Mouse (Mus musculus) T-cell, adult 66 days (primary cell): ENCODE data around the gene Erp27. TPM values are rescaled to one million over a fixed set of nuclear protein-coding genes. Genes with fewer than 3 reads are reported as not detected.

Experiments used
- total RNA-seq, 2 experiments: library from RNA; stranded (reverse); gene quantifications; 3 replicates in 1 of 2; 4 replicates in 1 of 2; pipeline ENCODE4 v1.2.4; 2023

Erp27 gene
- 10 to 100 TPM; 19.5 to 22.2 TPM for total RNA-seq

GRCm38 (mm10) chr6:136922080-136922479 lies at the start of gene Erp27:
Gene Erp27, minus strand, starts transcription at chr6:136922180.

GRCm38 (mm10) chr6:136941051-136942021 lies 19.4 kb upstream of the Erp27 start, which contains the start of gene Arhgdib:
Gene Arhgdib, minus strand, starts transcription at chr6:136941899.

GRCm38 (mm10) chr6:136923532-136923931 lies 1.6 kb upstream of the Erp27 start, which contains the start of gene Pde6h:
Gene Pde6h, plus strand, starts transcription at chr6:136923832.

GRCm38 (mm10) chr6:136875670-136876069 lies 46.3 kb downstream of the Erp27 start, which contains the start of gene Mgp:
Gene Mgp, minus strand, starts transcription at chr6:136875823.

Other genes starting within 250 kb of the Erp27 start
- not detected for gene Gucy2c, start 140.4 kb downstream of the Erp27 start, total RNA-seq
- 10 to 100 TPM; 19.9 to 23.3 TPM for gene Hist4h4, start 117.8 kb downstream of the Erp27 start, total RNA-seq
- gene H2afj, start 113.9 kb downstream of the Erp27 start, total RNA-seq: 10 to 100 TPM; 73.5 to 81.5 TPM
- gene BC049715, start 94.6 kb downstream of the Erp27 start, total RNA-seq: 1 to 10 TPM; 4.2 to 9.3 TPM
- 100 to 1,000 TPM; 158 to 169 TPM for gene Wbp11, start 93.9 kb downstream of the Erp27 start, total RNA-seq
- gene Smco3, start 86.7 kb downstream of the Erp27 start, total RNA-seq: under 1 TPM in 1 of 2 experiments, not detected in 1; 0.41 TPM
- gene Art4, start 64.4 kb downstream of the Erp27 start, total RNA-seq: 1 to 10 TPM; 4.6 to 7.1 TPM
- not detected for gene Mgp, start 46.4 kb downstream of the Erp27 start, total RNA-seq
- gene Pde6h, start 1.7 kb upstream of the Erp27 start, total RNA-seq: under 1 TPM in 1 of 2 experiments, not detected in 1; 0.09 TPM
- 1,000 to 10,000 TPM; 1,038 to 1,047 TPM for gene Arhgdib, start 19.7 kb upstream of the Erp27 start, total RNA-seq
- gene Rerg, start 248.3 kb upstream of the Erp27 start, total RNA-seq: not detected